Mouse (Mus musculus): ENCODE results near the gene Vsnl1.

Gene Vsnl1

GRCm38 (mm10) chr12:11436497-11437265 lies at the start of gene Vsnl1:
Gene Vsnl1 (minus strand): TSS chr12:11436613.
- DNase-seq (ENCODE audit: low spot score) = no peak

- DNase-seq (ENCODE audit: low spot score) = no peak
Observed at GRCm38 (mm10) chr12:11456632-11457031, 20.2 kb upstream of the Vsnl1 start.

- DNase-seq (ENCODE audit: low spot score) = no peak
Observed at GRCm38 (mm10) chr12:11456213-11456612, 19.8 kb upstream of the Vsnl1 start.

- DNase-seq (ENCODE audit: low spot score) = no peak
Observed at GRCm38 (mm10) chr12:11455549-11456194, 19.3 kb upstream of the Vsnl1 start, which contains the start of gene Rad51ap2. Gene Rad51ap2 (plus strand): TSS chr12:11456079.

GRCm38 (mm10) chr12:11454146-11454545 lies 17.7 kb upstream of the Vsnl1 start:
- DNase-seq (ENCODE audit: low spot score) = no peak

- no peak for DNase-seq (ENCODE audit: low spot score)
Observed at GRCm38 (mm10) chr12:11437907-11438447, 1.6 kb upstream of the Vsnl1 start.

GRCm38 (mm10) chr12:11437266-11437906 lies 973 bp upstream of the Vsnl1 start:
- DNase-seq (ENCODE audit: low spot score) = no peak

GRCm38 (mm10) chr12:11436023-11436350 lies 426 bp downstream of the Vsnl1 start:
- no peak for DNase-seq (ENCODE audit: low spot score)

- DNase-seq (ENCODE audit: low spot score) = no peak
Observed at GRCm38 (mm10) chr12:11435246-11436022, 979 bp downstream of the Vsnl1 start.

GRCm38 (mm10) chr12:11434446-11434845 lies 2.0 kb downstream of the Vsnl1 start:
- DNase-seq (ENCODE audit: low spot score) = no peak

GRCm38 (mm10) chr12:11433716-11434115 lies 2.7 kb downstream of the Vsnl1 start:
- no peak for DNase-seq (ENCODE audit: low spot score)

GRCm38 (mm10) chr12:11433126-11433525 lies 3.3 kb downstream of the Vsnl1 start:
- DNase-seq (ENCODE audit: low spot score) = no peak

GRCm38 (mm10) chr12:11427396-11427795 lies 9.0 kb downstream of the Vsnl1 start:
- DNase-seq (ENCODE audit: low spot score) = no peak

- DNase-seq (ENCODE audit: low spot score) = no peak
Observed at GRCm38 (mm10) chr12:11418112-11418511, 18.3 kb downstream of the Vsnl1 start.

GRCm38 (mm10) chr12:11407679-11408078 lies 28.7 kb downstream of the Vsnl1 start:
- DNase-seq (ENCODE audit: low spot score) = no peak

GRCm38 (mm10) chr12:11398791-11399190 lies 37.6 kb downstream of the Vsnl1 start:
- DNase-seq (ENCODE audit: low spot score) = no peak

- DNase-seq (ENCODE audit: low spot score) = no peak
Observed at GRCm38 (mm10) chr12:11397029-11397428, 39.4 kb downstream of the Vsnl1 start.

- no peak for DNase-seq (ENCODE audit: low spot score)
Observed at GRCm38 (mm10) chr12:11395470-11395869, 40.9 kb downstream of the Vsnl1 start.

- DNase-seq (ENCODE audit: low spot score) = no peak
Observed at GRCm38 (mm10) chr12:11392525-11392924, 43.9 kb downstream of the Vsnl1 start.

GRCm38 (mm10) chr12:11391244-11391949 lies 45.0 kb downstream of the Vsnl1 start:
- DNase-seq (ENCODE audit: low spot score) = no peak

GRCm38 (mm10) chr12:11389141-11389540 lies 47.3 kb downstream of the Vsnl1 start:
- DNase-seq (ENCODE audit: low spot score) = no peak
